Mouse (Mus musculus) lung, postnatal 0 days (tissue): ENCODE measurements around the gene Prkcq. TPM values are rescaled to one million over a fixed set of nuclear protein-coding genes. Genes with fewer than 3 reads are reported as not detected.

Source experiments
- ATAC-seq: fragments of 200-750 bp; cut with Nextera tagmentation; 2 replicates; pipeline ENCODE4 v1.8.0; 2017; ENCODE audit warnings: moderate library complexity
- DNase-seq: peaks from one replicate; pipeline ENCODE4 v3.0.0-alpha.2; 2016; ENCODE audit warnings: low spot score
- H3K27ac ChIP-seq: fragments of 300-500 bp; sonication (generic); 2 replicates; pipeline ENCODE4 v1.5.1; 2014; ENCODE audit warnings: antibody characterized with exemption, mild to moderate bottlenecking, low read length, mixed read lengths
- H3K27me3 ChIP-seq: fragments of 300-500 bp; sonication (generic); replicated peaks from 2 replicates; pipeline ENCODE4 v1.6.1; 2014; ENCODE audit warnings: low read length, mixed read lengths; ENCODE audit not compliant: insufficient read depth
- H3K36me3 ChIP-seq: fragments of 300-500 bp; sonication (generic); 2 replicates; pipeline ENCODE4 v1.6.1; 2014; ENCODE audit warnings: low read length, mixed read lengths; ENCODE audit not compliant: insufficient read depth
- H3K4me1 ChIP-seq: fragments of 300-500 bp; sonication (generic); 2 replicates; pipeline ENCODE4 v1.6.1; 2014; ENCODE audit warnings: antibody characterized with exemption, low read depth, low read length, mixed read lengths; ENCODE audit not compliant: insufficient read depth
- H3K4me2 ChIP-seq: fragments of 300-500 bp; sonication (generic); replicated peaks from 2 replicates; pipeline ENCODE4 v1.6.1; 2014; ENCODE audit warnings: low read depth, mild to moderate bottlenecking, low read length, moderate library complexity, mixed read lengths
- H3K4me3 ChIP-seq: fragments of 300-500 bp; sonication (generic); 2 replicates; pipeline ENCODE4 v1.5.1; 2014; ENCODE audit warnings: low read depth, low read length
- H3K9ac ChIP-seq: fragments of 300-500 bp; sonication (generic); replicated peaks from 2 replicates; pipeline ENCODE4 v1.6.1; 2014; ENCODE audit warnings: low read depth, mild to moderate bottlenecking
- H3K9me3 ChIP-seq: fragments of 300-500 bp; sonication (generic); 2 replicates; pipeline ENCODE4 v1.6.1; 2016; ENCODE audit warnings: low read length, mixed read lengths
- CTCF ChIP-seq: IDR thresholded peaks from 2 replicates; pipeline ENCODE4 v1.5.1; 2016; ENCODE audit warnings: antibody characterized with exemption, mild to moderate bottlenecking
- EP300 ChIP-seq: IDR thresholded peaks from 2 replicates; pipeline ENCODE4 v1.6.1; 2016; ENCODE audit warnings: antibody characterized with exemption, mild to moderate bottlenecking, control low read depth
- WGBS: fragments of 180-500 bp; shearing (Covaris S2); extraction: QIAGEN DNeasy Blood & Tissue Kit; methylation state at CpG from one replicate; pipeline ENCODE4 v1.1.7; 2014; 5-methylcytosine and 5-hydroxymethylcytosine counted together
- polyA plus RNA-seq: library from polyadenylated mRNA; unstranded; fragments of >200 nt; fragmentation: Nextera tagmentation; extraction: Ambion mirVana; gene quantifications from 2 replicates; pipeline ENCODE4 v1.2.1, GENCODE M21; 2015

Gene Prkcq
- polyA plus RNA-seq, 1 experiment from 2014 or later, result 2.2 TPM

DNA sequence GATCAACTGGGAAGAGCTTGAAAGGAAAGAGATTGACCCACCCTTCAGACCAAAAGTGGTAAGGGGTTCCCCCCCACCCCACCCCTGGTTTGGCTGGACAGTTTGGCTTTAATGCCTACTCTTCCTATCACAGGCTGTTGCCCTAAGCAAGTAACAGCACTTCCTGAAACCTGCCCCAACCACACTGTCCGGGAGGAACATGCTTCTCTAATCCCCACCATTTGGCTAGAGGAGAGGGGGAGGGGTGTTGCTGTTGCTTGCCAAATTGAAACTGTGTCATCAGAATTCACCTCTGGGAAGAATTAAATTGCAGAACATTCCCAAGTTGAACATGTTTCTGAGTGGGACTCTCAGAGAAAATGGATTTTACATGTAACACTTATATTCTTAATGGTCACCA is 127.5 kb downstream of the Prkcq start:
- no peak overlapping the region for H3K4me2 ChIP-seq
- TF ChIP-seq CTCF, result no peak
- no peak for TF ChIP-seq EP300
- no peak overlapping the region for H3K4me3 ChIP-seq
- ATAC-seq (no peak), DNase-seq (peak; percentile 12)
- H3K27ac ChIP-seq, result no peak overlapping the region
- no peaks in the 10 kb centered on the region for H3K4me1 ChIP-seq
- no peaks in the 10 kb centered on the region for H3K27me3 ChIP-seq
- WGBS, result 36% methylated on average over 1 of the region's 1 CpGs
- H3K9ac ChIP-seq, result no peak overlapping the region
- H3K9me3 ChIP-seq, result no peaks in the 10 kb centered on the region
- no peaks in the 10 kb centered on the region for H3K36me3 ChIP-seq

DNA sequence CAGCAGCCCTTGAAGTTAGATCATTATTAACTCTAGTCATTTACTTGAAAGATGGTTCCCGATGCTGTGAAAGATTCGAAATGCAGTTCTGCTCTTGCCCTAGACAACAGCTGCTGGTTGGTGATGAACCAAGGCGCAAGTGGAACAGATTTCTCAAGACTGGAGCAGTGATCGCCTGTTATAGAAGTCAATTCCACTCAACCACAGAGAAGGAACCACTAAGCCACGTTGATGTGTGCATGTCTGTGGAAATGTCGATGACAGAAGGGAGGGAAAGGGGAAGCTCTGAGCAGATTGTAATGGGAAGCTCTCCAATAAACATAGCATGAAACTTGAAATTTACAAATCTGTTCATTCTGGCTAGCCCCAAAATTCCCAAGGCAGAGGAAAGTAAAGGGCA is 128.5 kb downstream of the Prkcq start:
- H3K36me3 ChIP-seq, result no peaks in the 10 kb centered on the region
- H3K27me3 ChIP-seq, result no peaks in the 10 kb centered on the region
- no peak overlapping the region for H3K9ac ChIP-seq
- TF ChIP-seq CTCF, result no peak
- TF ChIP-seq EP300, result no peak
- peak; percentile 38 for DNase-seq
- no peak overlapping the region for H3K4me2 ChIP-seq
- H3K4me1 ChIP-seq, result no peaks in the 10 kb centered on the region
- H3K9me3 ChIP-seq, result no peaks in the 10 kb centered on the region
- ATAC-seq, result no peak
- WGBS, result 69% methylated on average over 6 of the region's 6 CpGs
- no peak overlapping the region for H3K27ac ChIP-seq
- H3K4me3 ChIP-seq, result no peak overlapping the region

DNA sequence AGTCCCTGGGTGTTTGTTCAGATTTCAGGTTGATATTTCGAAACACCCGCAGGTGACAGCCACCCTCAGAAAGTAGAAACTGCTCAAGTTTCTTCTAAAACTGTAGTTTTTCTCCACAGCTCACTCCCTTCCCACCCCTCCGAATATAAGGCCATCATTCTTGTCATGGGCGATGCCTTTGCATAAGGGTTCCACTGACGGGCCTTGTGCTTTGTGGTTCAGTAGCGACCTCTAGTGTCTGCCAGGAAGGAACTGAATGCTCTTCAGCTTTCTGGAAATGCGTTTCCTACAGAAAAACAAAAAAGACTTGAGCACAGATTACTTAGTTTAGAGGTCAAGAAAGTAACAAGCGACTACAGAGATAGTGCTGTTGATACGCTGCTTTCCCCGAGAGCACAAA is 148.3 kb downstream of the Prkcq start:
- Histone ChIP-seq H3K36me3 (no peaks in the 10 kb centered on the region), H3K4me1 (no peaks in the 10 kb centered on the region), H3K27ac (no peak overlapping the region), H3K9ac (no peak overlapping the region), H3K4me2 (no peak overlapping the region), H3K4me3 (no peak overlapping the region), H3K9me3 (no peaks in the 10 kb centered on the region), H3K27me3 (no peaks in the 10 kb centered on the region)
- no peak for ATAC-seq
- WGBS, result 25% methylated on average over 10 of the region's 10 CpGs
- TF ChIP-seq EP300 (no peak), CTCF (peak; percentile 80)
- DNase-seq, result peak; percentile 69

- WGBS, result 42% methylated on average over 3 of the region's 3 CpGs
- Histone ChIP-seq H3K27me3 (no peaks in the 10 kb centered on the region), H3K27ac (no peak overlapping the region), H3K4me2 (no peak overlapping the region), H3K9me3 (no peaks in the 10 kb centered on the region), H3K4me3 (no peak overlapping the region), H3K36me3 (no peaks in the 10 kb centered on the region), H3K4me1 (no peaks in the 10 kb centered on the region), H3K9ac (no peak overlapping the region)
- TF ChIP-seq EP300 (no peak), CTCF (no peak)
- no peak for ATAC-seq
- DNase-seq, result no peak
These were observed 150.5 kb downstream of the Prkcq start for GRCm38 (mm10) chr2:11322396-11322795.

DNA sequence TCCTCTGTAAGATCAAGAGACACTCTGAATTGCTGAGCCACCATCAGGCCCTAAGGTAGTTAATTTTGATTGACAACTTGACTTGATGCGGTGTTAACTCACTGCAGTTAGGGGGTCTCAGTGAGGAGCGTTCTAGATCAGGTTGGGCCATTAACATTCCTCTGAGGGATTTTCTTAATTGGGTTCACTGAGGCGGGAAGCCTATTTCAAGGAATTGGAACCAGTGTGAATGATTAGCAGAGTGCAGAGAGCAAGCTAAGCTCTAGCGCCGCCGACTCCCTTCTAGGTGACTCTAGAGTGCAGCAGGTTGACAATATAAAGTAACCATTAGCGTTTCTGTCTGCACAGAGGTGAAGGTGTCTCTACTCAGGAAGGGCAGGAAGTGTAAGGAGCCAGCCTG is 155.4 kb downstream of the Prkcq start:
- no peak overlapping the region for H3K9ac ChIP-seq
- ATAC-seq, result no peak
- no peak overlapping the region for H3K27ac ChIP-seq
- no peak overlapping the region for H3K4me3 ChIP-seq
- H3K4me2 ChIP-seq, result no peak overlapping the region
- TF ChIP-seq CTCF, result no peak
- TF ChIP-seq EP300, result no peak
- no peaks in the 10 kb centered on the region for H3K27me3 ChIP-seq
- no peak for DNase-seq
- H3K4me1 ChIP-seq, result no peaks in the 10 kb centered on the region
- H3K36me3 ChIP-seq, result no peaks in the 10 kb centered on the region
- H3K9me3 ChIP-seq, result no peaks in the 10 kb centered on the region
- 51% methylated on average over 7 of the region's 7 CpGs for WGBS

GRCm38 (mm10) chr2:11329407-11330224 is 157.7 kb downstream of the Prkcq start:
- no peak for ATAC-seq
- H3K27ac ChIP-seq, result no peak overlapping the region

More at GRCm38 (mm10) chr2:11329407-11330224, 157.7 kb downstream of the Prkcq start:
- Histone ChIP-seq H3K4me3 (no peak overlapping the region), H3K36me3 (no peaks in the 10 kb centered on the region), H3K4me1 (no peaks in the 10 kb centered on the region), H3K27me3 (no peaks in the 10 kb centered on the region), H3K9ac (no peak overlapping the region), H3K9me3 (no peaks in the 10 kb centered on the region), H3K4me2 (no peak overlapping the region)
- TF ChIP-seq EP300, result no peak
- TF ChIP-seq CTCF, result no peak
- DNase-seq, result peak; percentile 14
- WGBS, result 23% methylated on average over 10 of the region's 10 CpGs
